Mouse (Mus musculus): ENCODE results near the gene Nol9. TPM values are rescaled to one million over a fixed set of nuclear protein-coding genes. Genes with fewer than 3 reads are reported as not detected.

Nol9 gene
- 26.1 and 47.3 TPM in 2 replicates for polyA plus RNA-seq (2014; fragmentation: Nextera tagmentation; extraction: Ambion mirVana)

- H3K4me1 ChIP-seq (ENCODE audit: control insufficient read depth, insufficient read depth, low read length), result peaks cover 14% of the 10 kb centered on the region
- H3K27ac ChIP-seq (ENCODE audit: low read depth, low read length), result no peak within 1 kb of the TSS
- H3K4me3 ChIP-seq (ENCODE audit: low read length), result peak within 1 kb of the TSS; percentile 100
- H3K9ac ChIP-seq (ENCODE audit: low read depth, low read length), result peak within 1 kb of the TSS; percentile 93
- H3K9me3 ChIP-seq (ENCODE audit: control insufficient read depth, low read length), result no peaks in the 10 kb centered on the region
- under 1% methylated on average over 76 of the region's 86 CpGs for WGBS
- H3K27me3 ChIP-seq (ENCODE audit: control insufficient read depth, insufficient read depth, low read length), result no peaks in the 10 kb centered on the region
- peaks cover 32% of the 10 kb centered on the region for H3K36me3 ChIP-seq (ENCODE audit: control insufficient read depth, insufficient read depth, low read length)
- peak within 1 kb of the TSS; percentile 92 for H3K4me2 ChIP-seq (replicated peaks; ENCODE audit: low read depth, low read length)
- ATAC-seq (ENCODE audit: low FRiP score, low TSS enrichment), result peak; percentile 90
Observed at GRCm38 (mm10) chr4:152038985-152039830, at the start of gene Nol9. TSS of gene Nol9 (plus strand) at chr4:152039321.

DNA sequence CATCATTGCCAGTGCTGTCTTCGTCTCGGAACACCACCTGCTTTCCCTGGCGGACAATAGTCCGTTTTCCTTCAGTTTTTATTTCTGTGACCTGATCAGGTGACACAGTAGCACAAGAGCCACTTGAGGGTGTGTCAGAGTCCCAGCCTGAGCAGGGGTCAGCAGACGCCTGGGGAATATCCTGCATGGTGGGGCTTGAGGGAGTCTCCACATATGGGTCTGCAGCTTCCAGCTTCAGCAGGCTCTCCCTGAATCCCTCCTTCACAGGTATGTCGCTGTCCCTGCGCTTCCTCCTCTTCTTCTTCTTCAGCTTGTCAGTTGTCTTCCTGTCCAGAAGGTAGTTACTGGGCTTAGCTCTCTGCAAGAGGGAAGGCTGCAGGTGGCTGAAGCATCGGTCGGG, 47.0 kb upstream of the Nol9 start:
- no peak overlapping the region for H3K9ac ChIP-seq (ENCODE audit: low read depth, low read length)
- WGBS, result 91% methylated on average over 9 of the region's 9 CpGs
- peaks cover 24% of the 10 kb centered on the region for H3K4me1 ChIP-seq (ENCODE audit: control insufficient read depth, insufficient read depth, low read length)
- H3K27me3 ChIP-seq (ENCODE audit: control insufficient read depth, insufficient read depth, low read length), result no peaks in the 10 kb centered on the region
- no peaks in the 10 kb centered on the region for H3K9me3 ChIP-seq (ENCODE audit: control insufficient read depth, low read length)
- H3K4me3 ChIP-seq (ENCODE audit: low read length), result no peak overlapping the region
- H3K36me3 ChIP-seq (ENCODE audit: control insufficient read depth, insufficient read depth, low read length), result peaks cover 40% of the 10 kb centered on the region
- H3K4me2 ChIP-seq (replicated peaks; ENCODE audit: low read depth, low read length), result no peak overlapping the region
- H3K27ac ChIP-seq (ENCODE audit: low read depth, low read length), result no peak overlapping the region
- ATAC-seq (ENCODE audit: low FRiP score, low TSS enrichment), result no peak

GRCm38 (mm10) chr4:151993035-151993434, 46.1 kb upstream of the Nol9 start:
- Histone ChIP-seq H3K4me2 (replicated peaks; ENCODE audit: low read depth, low read length) (peak overlapping the region; percentile 87; the same call in 1 of the 2 replicates), H3K4me1 (ENCODE audit: control insufficient read depth, insufficient read depth, low read length) (peaks cover 26% of the 10 kb centered on the region), H3K27ac (ENCODE audit: low read depth, low read length) (no peak overlapping the region), H3K36me3 (ENCODE audit: control insufficient read depth, insufficient read depth, low read length) (peaks cover 40% of the 10 kb centered on the region), H3K9ac (ENCODE audit: low read depth, low read length) (0 out of 2 replicates have a peak overlapping the region, but pooled peaks have one; percentile 31), H3K9me3 (ENCODE audit: control insufficient read depth, low read length) (no peaks in the 10 kb centered on the region), H3K27me3 (ENCODE audit: control insufficient read depth, insufficient read depth, low read length) (no peaks in the 10 kb centered on the region), H3K4me3 (ENCODE audit: low read length) (peak overlapping the region; percentile 99; the same call in 1 of the 2 replicates)
- WGBS, result 90% methylated on average over 6 of the region's 6 CpGs
- ATAC-seq (ENCODE audit: low FRiP score, low TSS enrichment), result no peak

DNA sequence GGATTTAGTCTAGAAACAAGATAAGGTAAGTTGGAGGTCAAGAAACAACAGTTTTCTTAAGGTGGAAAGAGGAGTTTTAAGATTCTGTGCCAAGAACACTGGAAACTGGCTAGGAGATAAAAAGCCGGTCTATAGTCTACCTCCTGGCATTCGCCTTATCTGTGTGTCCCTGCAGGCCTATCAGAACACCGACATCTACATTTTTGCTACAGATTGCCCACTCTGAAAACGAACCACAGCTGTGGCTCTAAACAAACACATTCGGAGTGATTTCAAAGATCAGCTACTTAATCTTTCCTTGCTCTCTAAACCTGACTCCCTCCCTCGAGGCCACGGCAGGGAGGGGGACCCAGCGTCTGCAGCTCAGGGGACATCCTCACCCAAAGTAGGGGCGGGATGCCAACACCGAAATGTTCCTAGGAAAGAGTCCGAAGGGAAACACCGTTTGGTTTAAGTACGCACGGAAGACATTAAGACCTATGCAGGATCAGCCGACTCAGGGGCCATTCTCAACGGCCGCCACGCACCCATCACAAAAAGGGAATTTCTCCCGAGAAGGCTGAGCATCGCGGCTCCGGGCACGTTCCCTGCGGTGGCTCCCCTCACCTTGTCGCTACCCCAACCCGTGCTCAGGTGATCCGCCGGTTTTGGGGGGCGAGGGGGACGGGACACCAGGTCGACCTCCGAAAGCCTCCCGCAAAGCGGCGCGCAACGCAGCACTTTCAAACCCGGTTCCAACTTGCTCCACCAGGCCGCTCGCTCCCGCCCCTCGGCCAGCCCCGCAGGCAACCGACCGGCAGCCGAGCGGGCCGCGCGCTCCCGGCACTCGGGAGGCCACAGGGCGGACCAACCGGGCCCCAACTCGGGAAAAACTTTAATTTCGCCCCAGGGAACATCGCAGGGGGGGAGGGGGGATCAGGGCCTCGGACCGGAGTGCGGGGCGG, 44.6 kb upstream of the Nol9 start:
- peaks cover 36% of the 10 kb centered on the region for H3K36me3 ChIP-seq (ENCODE audit: control insufficient read depth, insufficient read depth, low read length)
- peaks cover 18% of the 10 kb centered on the region for H3K4me1 ChIP-seq (ENCODE audit: control insufficient read depth, insufficient read depth, low read length)
- peak overlapping the region; percentile 99 for H3K4me3 ChIP-seq (ENCODE audit: low read length)
- no peak for ATAC-seq (ENCODE audit: low FRiP score, low TSS enrichment)
- H3K9me3 ChIP-seq (ENCODE audit: control insufficient read depth, low read length), result no peaks in the 10 kb centered on the region
- H3K9ac ChIP-seq (ENCODE audit: low read depth, low read length), result peak overlapping the region; percentile 96
- 2% methylated on average over 54 of the region's 61 CpGs for WGBS
- peak overlapping the region; percentile 93 for H3K27ac ChIP-seq (ENCODE audit: low read depth, low read length)
- no peaks in the 10 kb centered on the region for H3K27me3 ChIP-seq (ENCODE audit: control insufficient read depth, insufficient read depth, low read length)
- H3K4me2 ChIP-seq (replicated peaks; ENCODE audit: low read depth, low read length), result peak overlapping the region; percentile 87

DNA sequence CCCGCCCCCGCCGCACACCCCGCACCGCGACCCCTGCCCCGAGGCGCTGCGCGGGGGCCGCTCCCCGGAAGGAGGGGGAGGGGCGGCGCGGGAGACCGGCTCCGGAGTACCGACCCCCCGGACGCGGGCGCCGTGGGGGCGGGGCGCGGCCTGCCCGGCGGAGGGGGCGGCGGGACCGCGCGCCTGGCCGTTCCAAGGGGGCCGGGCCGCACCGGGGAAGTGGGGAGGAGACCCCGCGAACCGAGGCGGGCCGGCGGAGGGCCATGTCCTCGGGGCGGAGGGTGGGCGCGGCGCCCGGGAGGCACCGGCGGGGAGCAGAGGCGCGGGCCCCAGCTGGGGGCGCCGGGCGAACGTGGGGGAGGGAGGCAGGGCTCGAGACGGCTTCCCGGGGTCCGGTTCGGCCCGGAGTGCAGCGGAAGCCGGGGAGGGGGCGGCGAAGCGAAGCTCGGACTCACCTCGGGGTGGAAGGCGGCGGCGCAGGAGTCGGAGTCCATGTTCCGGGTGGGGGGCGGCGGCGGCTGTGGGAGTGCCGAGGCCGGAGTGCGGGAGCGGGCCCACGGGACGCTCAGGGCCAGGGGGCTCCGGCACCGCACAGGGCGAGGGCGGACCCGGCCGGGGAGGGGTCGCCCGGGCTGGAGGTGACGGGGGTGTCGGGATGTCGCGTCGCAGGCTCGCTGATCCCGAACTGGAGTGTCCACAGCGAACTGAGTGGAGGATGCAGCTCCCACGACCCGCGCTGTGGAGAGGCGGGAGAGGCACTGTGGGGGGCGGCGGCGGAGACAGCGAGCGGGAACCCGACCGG, 43.5 kb upstream of the Nol9 start:
- Histone ChIP-seq H3K4me1 (ENCODE audit: control insufficient read depth, insufficient read depth, low read length) (peaks cover 18% of the 10 kb centered on the region), H3K9ac (ENCODE audit: low read depth, low read length) (peak overlapping the region; percentile 96), H3K27ac (ENCODE audit: low read depth, low read length) (peak overlapping the region; percentile 93), H3K4me2 (replicated peaks; ENCODE audit: low read depth, low read length) (peak overlapping the region; percentile 87), H3K27me3 (ENCODE audit: control insufficient read depth, insufficient read depth, low read length) (no peaks in the 10 kb centered on the region), H3K9me3 (ENCODE audit: control insufficient read depth, low read length) (no peaks in the 10 kb centered on the region), H3K36me3 (ENCODE audit: control insufficient read depth, insufficient read depth, low read length) (peaks cover 27% of the 10 kb centered on the region), H3K4me3 (ENCODE audit: low read length) (peak overlapping the region; percentile 99)
- WGBS, result under 1% methylated on average over 85 of the region's 111 CpGs
- ATAC-seq (ENCODE audit: low FRiP score, low TSS enrichment), result peak; percentile 56; the same call in 1 of the 2 replicates

- Histone ChIP-seq H3K4me2 (replicated peaks; ENCODE audit: low read depth, low read length) (peak within 1 kb of the TSS; percentile 87), H3K9me3 (ENCODE audit: control insufficient read depth, low read length) (no peaks in the 10 kb centered on the region), H3K27me3 (ENCODE audit: control insufficient read depth, insufficient read depth, low read length) (no peaks in the 10 kb centered on the region), H3K36me3 (ENCODE audit: control insufficient read depth, insufficient read depth, low read length) (peaks cover 19% of the 10 kb centered on the region), H3K4me3 (ENCODE audit: low read length) (peak within 1 kb of the TSS; percentile 99), H3K27ac (ENCODE audit: low read depth, low read length) (peak within 1 kb of the TSS; percentile 93), H3K9ac (ENCODE audit: low read depth, low read length) (peak within 1 kb of the TSS; percentile 96), H3K4me1 (ENCODE audit: control insufficient read depth, insufficient read depth, low read length) (peaks cover 21% of the 10 kb centered on the region)
- WGBS, result under 1% methylated on average over 92 of the region's 94 CpGs
- ATAC-seq (ENCODE audit: low FRiP score, low TSS enrichment), result peak; percentile 96
Observed at GRCm38 (mm10) chr4:151996173-151996950, 42.8 kb upstream of the Nol9 start, which contains the start of gene Phf13. TSS of gene Phf13 (minus strand) at chr4:151996258.

GRCm38 (mm10) chr4:151996951-151997222, 42.2 kb upstream of the Nol9 start:
- peak overlapping the region; percentile 99 for H3K4me3 ChIP-seq (ENCODE audit: low read length)
- WGBS, result 3% methylated on average over 13 of the region's 13 CpGs
- H3K9ac ChIP-seq (ENCODE audit: low read depth, low read length), result peak overlapping the region; percentile 96
- no peaks in the 10 kb centered on the region for H3K27me3 ChIP-seq (ENCODE audit: control insufficient read depth, insufficient read depth, low read length)
- peak overlapping the region; percentile 82 for H3K27ac ChIP-seq (ENCODE audit: low read depth, low read length)
- no peak for ATAC-seq (ENCODE audit: low FRiP score, low TSS enrichment)
- H3K4me1 ChIP-seq (ENCODE audit: control insufficient read depth, insufficient read depth, low read length), result peaks cover 21% of the 10 kb centered on the region
- H3K9me3 ChIP-seq (ENCODE audit: control insufficient read depth, low read length), result no peaks in the 10 kb centered on the region
- H3K36me3 ChIP-seq (ENCODE audit: control insufficient read depth, insufficient read depth, low read length), result peaks cover 14% of the 10 kb centered on the region
- H3K4me2 ChIP-seq (replicated peaks; ENCODE audit: low read depth, low read length), result peak overlapping the region; percentile 70

GRCm38 (mm10) chr4:151997701-151998100, 41.4 kb upstream of the Nol9 start:
- Histone ChIP-seq H3K27ac (ENCODE audit: low read depth, low read length) (no peak overlapping the region), H3K9me3 (ENCODE audit: control insufficient read depth, low read length) (no peaks in the 10 kb centered on the region), H3K4me1 (ENCODE audit: control insufficient read depth, insufficient read depth, low read length) (peaks cover 21% of the 10 kb centered on the region), H3K4me2 (replicated peaks; ENCODE audit: low read depth, low read length) (peak overlapping the region; percentile 70; the same call in 1 of the 2 replicates), H3K4me3 (ENCODE audit: low read length) (peak overlapping the region; percentile 99; the same call in 1 of the 2 replicates), H3K9ac (ENCODE audit: low read depth, low read length) (peak overlapping the region; percentile 96; the same call in 1 of the 2 replicates), H3K27me3 (ENCODE audit: control insufficient read depth, insufficient read depth, low read length) (no peaks in the 10 kb centered on the region), H3K36me3 (ENCODE audit: control insufficient read depth, insufficient read depth, low read length) (peaks cover 6% of the 10 kb centered on the region; the same call in 1 of the 2 replicates)
- 68% methylated on average over 3 of the region's 3 CpGs for whole genome bisulfite sequencing
- no peak for ATAC-seq (ENCODE audit: low FRiP score, low TSS enrichment)
